Mouse (Mus musculus): ENCODE measurements around the gene Ano6.

- TF ChIP-seq POLR2A (IDR thresholded peaks at IDR 0.05; ENCODE audit: borderline replicate concordance, control insufficient read depth, low read depth, low read length) = no peak
- no peak for TF ChIP-seq CTCF (IDR thresholded peaks at IDR 0.05; ENCODE audit: control insufficient read depth, insufficient read depth, low read length)
Observed at GRCm38 (mm10) chr15:95836646-95837434, 46.2 kb downstream of the Ano6 start.

Measured in bone marrow, adult 2 months (tissue).